Mouse (Mus musculus): Measurements from ENCODE around the gene Rpn2.

DNA sequence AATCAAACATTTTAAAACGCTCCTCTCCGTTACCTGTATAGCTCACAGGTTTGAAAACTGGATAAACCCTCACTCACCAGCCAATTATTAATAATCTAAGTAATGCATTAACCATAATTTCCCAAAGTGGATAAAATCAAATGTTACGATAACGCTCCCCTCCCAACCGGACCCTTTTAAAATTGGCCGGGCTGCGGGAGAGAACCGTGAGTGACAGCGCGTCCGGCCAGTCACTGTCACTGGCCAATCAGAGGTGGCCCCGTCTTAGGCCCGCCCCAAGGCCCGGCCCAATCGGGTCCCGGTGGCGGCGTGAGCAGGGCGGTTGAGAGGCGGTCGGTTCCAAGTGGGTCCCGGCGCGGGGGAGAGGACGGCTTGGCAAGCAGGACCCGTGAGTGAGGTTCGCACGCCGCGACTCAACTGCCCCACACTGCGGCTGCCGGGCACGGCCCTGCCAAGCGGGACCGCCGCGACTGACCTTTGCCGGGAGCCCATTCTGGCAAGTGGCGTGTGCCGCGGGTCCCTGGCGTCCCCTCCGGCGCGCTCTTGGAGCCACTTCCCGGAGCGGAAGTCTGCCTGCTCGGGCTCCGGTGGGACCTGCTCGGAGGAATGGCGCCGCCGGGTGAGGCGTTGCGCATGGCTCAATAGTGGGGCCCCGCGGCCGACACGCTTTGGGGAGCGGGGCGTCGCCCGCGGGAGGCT is at the start of gene Rpn2:
- TF ChIP-seq CTCF (IDR thresholded peaks at IDR 0.05; ENCODE audit: low read depth, low read length) (no peak), POLR2A (IDR thresholded peaks at IDR 0.05; ENCODE audit: borderline replicate concordance, low read depth, low read length) (no peak)
